Mouse (Mus musculus) lung, adult 10 weeks (tissue): ENCODE data around the gene Casp1. TPM values are rescaled to one million over a fixed set of nuclear protein-coding genes. Genes with fewer than 3 reads are reported as not detected.

Source experiments
- polyA plus RNA-seq: library from polyadenylated mRNA; stranded (reverse); fragments of 350-450 nt; fragmentation: Illumina TruSeq; extraction: RNeasy Lipid Tissue Mini Kit (QIAGEN cat#74804); gene quantifications from one replicate; pipeline ENCODE4 v1.2.3, GENCODE M21; 2014; ENCODE audit warnings: low read depth, low replicate concordance; ENCODE audit not compliant: insufficient read depth

Casp1 gene
- polyA plus RNA-seq, result 9.0 TPM

GRCm38 (mm10) chr9:5298329-5299131 lies at the start of gene Casp1:
Casp1 (plus strand) TSS chr9:5298517.

DNA sequence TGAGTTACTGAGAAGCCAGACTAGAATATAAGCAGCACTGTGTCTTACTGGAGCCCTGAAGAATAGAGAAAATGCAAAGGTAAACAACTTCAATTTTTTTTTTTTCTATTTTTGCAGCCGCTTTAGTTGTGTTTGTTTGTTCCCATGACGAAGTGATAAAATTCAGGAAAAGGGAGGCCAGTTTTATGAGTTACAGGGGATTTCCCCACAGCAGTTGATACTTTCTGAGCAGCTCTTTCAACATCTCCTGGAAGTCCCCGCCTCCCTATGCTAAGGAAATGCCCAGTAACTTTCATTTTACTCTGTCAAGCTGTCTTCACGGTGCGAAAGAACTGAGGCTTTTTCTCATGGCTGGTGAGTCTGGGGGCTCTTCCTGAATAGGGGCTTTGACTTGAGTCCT lies 10.2 kb downstream of the Casp1 start, which contains the start of gene Casp4:
Gene Casp4 (plus strand): TSS at position 268 of the 400 bp plus-strand sequence.

DNA sequence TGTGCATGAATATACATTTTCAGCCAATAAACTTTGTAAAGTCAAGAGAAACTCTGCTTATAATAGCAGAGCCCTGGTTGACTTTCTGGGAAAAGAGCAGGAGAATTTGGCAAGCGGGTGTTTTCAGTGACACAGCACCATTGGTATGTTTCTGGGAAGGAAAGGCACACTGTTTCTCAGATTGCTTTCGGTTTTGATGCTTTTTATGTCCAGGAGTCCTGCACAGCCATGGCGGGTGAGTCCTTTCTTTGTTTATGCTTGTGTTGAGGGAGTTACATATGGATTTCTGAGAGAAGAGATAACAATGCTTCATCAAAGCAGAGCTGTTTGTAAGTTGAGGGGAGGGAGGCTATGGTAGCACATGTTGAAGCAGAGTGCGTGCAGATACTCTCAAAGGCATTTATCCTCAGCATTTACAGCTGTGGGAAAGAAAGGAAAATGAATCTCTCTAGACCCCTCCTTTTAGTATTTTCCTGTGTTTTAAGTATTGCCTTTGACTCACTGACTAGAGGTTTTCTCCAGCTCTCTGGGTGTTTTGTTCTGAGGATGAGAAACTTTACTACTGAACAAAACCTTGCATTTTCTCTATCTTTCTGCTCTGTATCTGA lies 47.1 kb downstream of the Casp1 start, which contains the start of gene Casp12:
Gene Casp12 (plus strand): TSS at position 140 of the 608 bp plus-strand sequence.

Other genes with a start within 250 kb of the Casp1 start
- gene Casp4, start 10.3 kb downstream of the Casp1 start, polyA plus RNA-seq, result 11.9 TPM
- 12.8 TPM for gene Casp12, start 46.9 kb downstream of the Casp1 start, polyA plus RNA-seq